Mouse (Mus musculus): Measurements from ENCODE around the gene Mmp21. TPM values are rescaled to one million over a fixed set of nuclear protein-coding genes. Genes with fewer than 3 reads are reported as not detected.

Gene Mmp21
- total RNA-seq, 1 experiment: 0.27 TPM

- peak overlapping the region in 1 of 2 experiments; percentile 5; a peak in 1 of 4 replicates for H3K4me3 ChIP-seq (ENCODE audit: insufficient read depth in 1 of 2, low read depth in 1 of 2, low read length in 2 of 2, poor library complexity in 1 of 2, severe bottlenecking in 1 of 2)
- peaks cover 2 to 4% of the 10 kb centered on the region in 2 experiments; a peak in 1 of 4 replicates for H3K4me1 ChIP-seq (ENCODE audit: control insufficient read depth in 2 of 2, insufficient read depth in 2 of 2, low read length in 2 of 2, poor library complexity in 1 of 2)
- DNase-seq (ENCODE audit: low read depth, low spot score): peak; percentile 79
- TF ChIP-seq HCFC1 (IDR thresholded peaks at IDR 0.05; ENCODE audit: borderline replicate concordance, insufficient read depth, low read length) (no peak), ZNF384 (IDR thresholded peaks at IDR 0.05; ENCODE audit: low read depth, low read length) (peak; percentile 64; the same call in 1 of the 2 replicates), CHD2 (IDR thresholded peaks at IDR 0.05; ENCODE audit: low read depth, low read length) (no peak), ZC3H11A (IDR thresholded peaks at IDR 0.05; ENCODE audit: borderline replicate concordance, low read depth, low read length) (no peak), MAFK (IDR thresholded peaks at IDR 0.05; ENCODE audit: insufficient read depth, low read depth, low read length) (no peak)
- no peak overlapping the region for H3K27ac ChIP-seq (ENCODE audit: insufficient read depth, low read depth, low read length, poor library complexity, severe bottlenecking)
- peaks cover 10% of the 10 kb centered on the region for H3K36me3 ChIP-seq (ENCODE audit: control insufficient read depth, insufficient read depth, low read length, poor library complexity, severe bottlenecking)
- in situ Hi-C loops (cut with MboI; ENCODE audit: low sequenced_read_pairs in 2 of 2, unreplicated experiment in 2 of 2): no loop called here
- H3K9ac ChIP-seq (ENCODE audit: insufficient read depth, low read depth, low read length, poor library complexity, severe bottlenecking): no peak overlapping the region
- no peaks in the 10 kb centered on the region for H3K9me3 ChIP-seq (ENCODE audit: control insufficient read depth, insufficient read depth, low read depth, low read length)
These were observed 3.9 kb downstream of the Mmp21 start for GRCm38 (mm10) chr7:133676002-133676401.

GRCm38 (mm10) chr7:133670846-133671245 lies 9.0 kb downstream of the Mmp21 start:
- Histone ChIP-seq H3K9ac (ENCODE audit: insufficient read depth, low read depth, low read length, poor library complexity, severe bottlenecking) (no peak overlapping the region), H3K27ac (ENCODE audit: insufficient read depth, low read depth, low read length, poor library complexity, severe bottlenecking) (no peak overlapping the region), H3K4me3 (ENCODE audit: insufficient read depth in 1 of 2, low read depth in 1 of 2, low read length in 2 of 2, poor library complexity in 1 of 2, severe bottlenecking in 1 of 2) (no peak overlapping the region), H3K36me3 (ENCODE audit: control insufficient read depth, insufficient read depth, low read length, poor library complexity, severe bottlenecking) (peaks cover 27% of the 10 kb centered on the region), H3K9me3 (ENCODE audit: control insufficient read depth, insufficient read depth, low read depth, low read length) (no peaks in the 10 kb centered on the region), H3K4me1 (ENCODE audit: control insufficient read depth in 2 of 2, insufficient read depth in 2 of 2, low read length in 2 of 2, poor library complexity in 1 of 2) (peaks cover 0 to 2% of the 10 kb centered on the region in 2 experiments; a peak in 1 of 4 replicates)
- in situ Hi-C loops (cut with MboI; ENCODE audit: low sequenced_read_pairs in 2 of 2, unreplicated experiment in 2 of 2): no loop called here
- no peak for TF ChIP-seq ZC3H11A (IDR thresholded peaks at IDR 0.05; ENCODE audit: borderline replicate concordance, low read depth, low read length)
- TF ChIP-seq ZNF384 (IDR thresholded peaks at IDR 0.05; ENCODE audit: low read depth, low read length): no peak
- no peak for TF ChIP-seq MAFK (IDR thresholded peaks at IDR 0.05; ENCODE audit: insufficient read depth, low read depth, low read length)
- no peak for TF ChIP-seq CHD2 (IDR thresholded peaks at IDR 0.05; ENCODE audit: low read depth, low read length)
- TF ChIP-seq HCFC1 (IDR thresholded peaks at IDR 0.05; ENCODE audit: borderline replicate concordance, insufficient read depth, low read length): no peak
- DNase-seq (ENCODE audit: low read depth, low spot score): no peak

DNA sequence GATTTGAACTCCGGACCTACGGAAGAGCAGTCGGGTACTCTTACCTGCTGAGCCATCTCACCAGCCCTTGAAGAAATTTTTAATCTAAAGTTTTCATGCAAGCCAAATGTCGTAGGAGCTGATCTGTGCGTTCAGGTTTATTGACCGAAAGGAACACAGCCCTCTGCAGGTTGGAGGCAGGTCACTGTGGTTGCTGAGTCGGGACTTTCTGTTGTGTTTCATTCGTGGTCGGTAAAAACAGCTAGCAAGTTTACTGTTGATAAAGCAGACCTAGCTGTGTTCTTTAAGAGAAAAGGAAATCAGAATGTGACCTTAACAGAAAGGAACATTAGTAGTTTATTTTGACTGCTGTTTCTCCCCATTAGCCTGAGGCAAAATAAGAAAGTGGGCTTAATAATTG lies 9.9 kb downstream of the Mmp21 start:
- Histone ChIP-seq H3K36me3 (ENCODE audit: control insufficient read depth, insufficient read depth, low read length, poor library complexity, severe bottlenecking) (peaks cover 28% of the 10 kb centered on the region), H3K27ac (ENCODE audit: insufficient read depth, low read depth, low read length, poor library complexity, severe bottlenecking) (no peak overlapping the region), H3K9me3 (ENCODE audit: control insufficient read depth, insufficient read depth, low read depth, low read length) (no peaks in the 10 kb centered on the region), H3K4me3 (ENCODE audit: insufficient read depth in 1 of 2, low read depth in 1 of 2, low read length in 2 of 2, poor library complexity in 1 of 2, severe bottlenecking in 1 of 2) (no peak overlapping the region), H3K4me1 (ENCODE audit: control insufficient read depth in 2 of 2, insufficient read depth in 2 of 2, low read length in 2 of 2, poor library complexity in 1 of 2) (no peaks in the 10 kb centered on the region), H3K9ac (ENCODE audit: insufficient read depth, low read depth, low read length, poor library complexity, severe bottlenecking) (no peak overlapping the region)
- in situ Hi-C loops (cut with MboI; ENCODE audit: low sequenced_read_pairs in 2 of 2, unreplicated experiment in 2 of 2): no loop called here
- TF ChIP-seq MAFK (IDR thresholded peaks at IDR 0.05; ENCODE audit: insufficient read depth, low read depth, low read length): peak; percentile 55; the same call in 1 of the 2 replicates
- TF ChIP-seq ZC3H11A (IDR thresholded peaks at IDR 0.05; ENCODE audit: borderline replicate concordance, low read depth, low read length): no peak
- DNase-seq (ENCODE audit: low read depth, low spot score): no peak

DNA sequence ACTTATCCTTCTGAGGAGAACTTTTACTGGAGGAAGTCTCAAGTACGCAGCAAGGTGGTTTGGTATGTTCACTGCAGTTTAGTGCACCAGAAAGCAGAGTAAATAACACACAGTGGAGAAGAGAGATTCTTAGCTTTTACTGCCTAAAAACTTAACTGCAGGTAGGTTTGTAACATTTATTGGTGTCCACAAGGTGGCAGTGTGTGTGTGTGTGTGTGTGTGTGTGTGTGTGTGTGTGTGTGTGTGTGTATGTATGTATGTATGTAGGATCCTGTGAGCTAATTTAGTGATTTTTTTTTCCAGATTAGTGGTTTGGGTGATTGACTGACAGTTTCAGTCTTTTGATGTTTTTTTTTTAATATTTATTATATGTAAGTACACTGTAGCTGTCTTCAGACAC lies 10.8 kb downstream of the Mmp21 start:
- H3K4me1 ChIP-seq (ENCODE audit: control insufficient read depth in 2 of 2, insufficient read depth in 2 of 2, low read length in 2 of 2, poor library complexity in 1 of 2): no peaks in the 10 kb centered on the region
- H3K9ac ChIP-seq (ENCODE audit: insufficient read depth, low read depth, low read length, poor library complexity, severe bottlenecking): no peak overlapping the region
- in situ Hi-C loops (cut with MboI; ENCODE audit: low sequenced_read_pairs in 2 of 2, unreplicated experiment in 2 of 2): no loop called here
- H3K4me3 ChIP-seq (ENCODE audit: insufficient read depth in 1 of 2, low read depth in 1 of 2, low read length in 2 of 2, poor library complexity in 1 of 2, severe bottlenecking in 1 of 2): no peak overlapping the region
- no peak for DNase-seq (ENCODE audit: low read depth, low spot score)
- H3K36me3 ChIP-seq (ENCODE audit: control insufficient read depth, insufficient read depth, low read length, poor library complexity, severe bottlenecking): peaks cover 30% of the 10 kb centered on the region
- no peak for TF ChIP-seq ZNF384 (IDR thresholded peaks at IDR 0.05; ENCODE audit: low read depth, low read length)
- no peak for TF ChIP-seq ZC3H11A (IDR thresholded peaks at IDR 0.05; ENCODE audit: borderline replicate concordance, low read depth, low read length)
- TF ChIP-seq MAFK (IDR thresholded peaks at IDR 0.05; ENCODE audit: insufficient read depth, low read depth, low read length): no peak
- no peak for TF ChIP-seq HCFC1 (IDR thresholded peaks at IDR 0.05; ENCODE audit: borderline replicate concordance, insufficient read depth, low read length)
- no peak for TF ChIP-seq CHD2 (IDR thresholded peaks at IDR 0.05; ENCODE audit: low read depth, low read length)
- H3K9me3 ChIP-seq (ENCODE audit: control insufficient read depth, insufficient read depth, low read depth, low read length): no peaks in the 10 kb centered on the region
- H3K27ac ChIP-seq (ENCODE audit: insufficient read depth, low read depth, low read length, poor library complexity, severe bottlenecking): no peak overlapping the region

GRCm38 (mm10) chr7:133662467-133662866 lies 17.4 kb downstream of the Mmp21 start:
- Histone ChIP-seq H3K9ac (ENCODE audit: insufficient read depth, low read depth, low read length, poor library complexity, severe bottlenecking) (no peak overlapping the region), H3K36me3 (ENCODE audit: control insufficient read depth, insufficient read depth, low read length, poor library complexity, severe bottlenecking) (peaks cover 40% of the 10 kb centered on the region), H3K4me1 (ENCODE audit: control insufficient read depth in 2 of 2, insufficient read depth in 2 of 2, low read length in 2 of 2, poor library complexity in 1 of 2) (no peaks in the 10 kb centered on the region), H3K9me3 (ENCODE audit: control insufficient read depth, insufficient read depth, low read depth, low read length) (no peaks in the 10 kb centered on the region), H3K4me3 (ENCODE audit: insufficient read depth in 1 of 2, low read depth in 1 of 2, low read length in 2 of 2, poor library complexity in 1 of 2, severe bottlenecking in 1 of 2) (no peak overlapping the region), H3K27ac (ENCODE audit: insufficient read depth, low read depth, low read length, poor library complexity, severe bottlenecking) (no peak overlapping the region)
- in situ Hi-C loops (cut with MboI; ENCODE audit: low sequenced_read_pairs in 2 of 2, unreplicated experiment in 2 of 2): no loop called here
- TF ChIP-seq CHD2 (IDR thresholded peaks at IDR 0.05; ENCODE audit: low read depth, low read length) (no peak), ZC3H11A (IDR thresholded peaks at IDR 0.05; ENCODE audit: borderline replicate concordance, low read depth, low read length) (no peak), MAFK (IDR thresholded peaks at IDR 0.05; ENCODE audit: insufficient read depth, low read depth, low read length) (no peak)
- DNase-seq (ENCODE audit: low read depth, low spot score): no peak

All from ES-E14 (cell line).